Mouse (Mus musculus) embryonic facial prominence, embryonic 12.5 days (tissue): Measurements from ENCODE around the gene Ptov1. TPM values are rescaled to one million over a fixed set of nuclear protein-coding genes. Genes with fewer than 3 reads are reported as not detected.

Experiments used
- ATAC-seq: fragments of 200-750 bp; cut with Nextera tagmentation; 2 replicates; pipeline ENCODE4 v1.8.0; 2017; ENCODE audit not compliant: insufficient number of reproducible peaks, insufficient read depth, low FRiP score, low TSS enrichment
- H3K27ac ChIP-seq: fragments of 300-500 bp; sonication (generic); 2 replicates; pipeline ENCODE4 v1.5.1; 2016; ENCODE audit warnings: mild to moderate bottlenecking
- H3K27me3 ChIP-seq: fragments of 300-500 bp; sonication (generic); 2 replicates; pipeline ENCODE4 v1.6.1; 2016; ENCODE audit warnings: mild to moderate bottlenecking, moderate library complexity
- H3K36me3 ChIP-seq: fragments of 300-500 bp; sonication (generic); 2 replicates; pipeline ENCODE4 v1.6.1; 2016; ENCODE audit warnings: mild to moderate bottlenecking
- H3K4me1 ChIP-seq: fragments of 300-500 bp; sonication (generic); 2 replicates; pipeline ENCODE4 v1.6.1; 2016
- H3K4me2 ChIP-seq: fragments of 300-500 bp; sonication (generic); replicated peaks from 2 replicates; pipeline ENCODE4 v1.6.1; 2016; ENCODE audit warnings: mild to moderate bottlenecking, moderate library complexity
- H3K4me3 ChIP-seq: fragments of 300-500 bp; sonication (generic); 2 replicates; pipeline ENCODE4 v1.5.1; 2016; ENCODE audit warnings: mild to moderate bottlenecking
- H3K9ac ChIP-seq: fragments of 300-500 bp; sonication (generic); 2 replicates; pipeline ENCODE4 v1.6.1; 2016; ENCODE audit warnings: mild to moderate bottlenecking, moderate library complexity
- H3K9me3 ChIP-seq: fragments of 300-500 bp; sonication (generic); 2 replicates; pipeline ENCODE4 v1.6.1; 2016; ENCODE audit warnings: mild to moderate bottlenecking, moderate library complexity
- WGBS: fragments of 180-500 bp; shearing (Covaris S2); methylation state at CpG from one replicate; pipeline ENCODE4 v1.1.7; 2016; 5-methylcytosine and 5-hydroxymethylcytosine counted together
- polyA plus RNA-seq: library from polyadenylated mRNA; unstranded; fragments of >200 nt; fragmentation: Nextera tagmentation; extraction: Ambion mirVana; gene quantifications from 2 replicates; pipeline ENCODE4 v1.2.1, GENCODE M21; 2016

Gene Ptov1
- polyA plus RNA-seq, 1 experiment from 2014 or later, result 696 TPM

DNA sequence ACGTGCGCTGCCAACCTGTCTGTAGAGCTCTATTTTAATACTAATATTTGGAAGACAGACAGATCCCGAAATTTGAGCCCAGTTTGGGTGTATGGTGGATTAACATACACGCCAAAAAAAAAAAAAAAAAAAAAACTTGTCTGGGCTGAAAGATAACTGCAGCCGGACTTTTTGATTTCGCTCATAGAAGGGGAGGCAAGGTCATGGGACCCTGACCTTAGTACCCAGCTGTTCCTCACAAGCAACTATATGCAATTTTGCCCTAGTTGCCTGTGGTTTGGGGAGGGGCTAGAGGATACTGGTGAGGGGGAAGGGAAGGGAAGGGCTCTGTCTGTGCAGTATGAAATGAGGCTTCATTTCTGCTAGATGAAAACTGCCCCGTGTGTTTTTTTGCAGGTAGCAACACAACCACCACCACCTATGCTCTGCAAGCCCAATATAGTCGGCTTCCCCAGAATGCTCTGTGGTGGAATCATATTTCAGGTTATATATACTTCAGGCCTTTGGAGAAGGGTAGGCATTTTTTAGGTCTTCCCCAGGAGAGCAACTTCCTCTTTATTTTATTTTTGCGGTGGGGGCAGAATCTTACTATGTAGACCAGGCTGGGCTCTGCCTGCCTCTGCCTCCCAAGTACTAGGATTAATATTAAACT is 13.2 kb downstream of the Ptov1 start:
- no peak overlapping the region for H3K9ac ChIP-seq
- peak overlapping the region; percentile 80 for H3K4me2 ChIP-seq
- peaks cover 40% of the 10 kb centered on the region for H3K4me1 ChIP-seq
- peaks cover 12% of the 10 kb centered on the region; the same call in 1 of the 2 replicates for H3K36me3 ChIP-seq
- no peak for ATAC-seq
- H3K9me3 ChIP-seq, result no peaks in the 10 kb centered on the region
- H3K4me3 ChIP-seq, result peak overlapping the region; percentile 75
- WGBS, result 61% methylated on average over 9 of the region's 9 CpGs
- H3K27me3 ChIP-seq, result no peaks in the 10 kb centered on the region
- H3K27ac ChIP-seq, result peak overlapping the region; percentile 92

DNA sequence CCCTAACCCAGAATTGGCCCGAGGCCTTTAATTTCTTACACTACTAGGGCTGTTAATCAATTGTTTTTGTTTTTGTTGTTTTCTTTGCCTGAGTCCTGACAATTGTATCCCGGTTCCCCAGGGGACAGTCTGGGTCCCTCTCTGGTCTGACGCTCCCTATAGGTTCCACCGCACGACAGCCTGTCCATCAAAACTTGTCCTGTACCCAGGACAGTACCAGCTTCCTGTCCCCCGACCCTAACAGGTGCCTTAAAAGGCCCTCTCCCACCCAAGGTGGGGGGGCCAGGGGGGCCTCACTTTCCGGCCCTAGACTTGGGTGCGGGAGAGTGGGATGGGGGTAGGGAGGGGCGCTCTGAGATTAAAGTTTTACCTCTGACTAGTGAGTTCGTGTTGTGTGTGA is 14.6 kb downstream of the Ptov1 start:
- Histone ChIP-seq H3K9ac (peak overlapping the region; percentile 54), H3K4me3 (peak overlapping the region; percentile 44), H3K4me1 (peaks cover 42% of the 10 kb centered on the region), H3K36me3 (peaks cover 13% of the 10 kb centered on the region; the same call in 1 of the 2 replicates), H3K4me2 (peak overlapping the region; percentile 74), H3K9me3 (no peaks in the 10 kb centered on the region), H3K27me3 (no peaks in the 10 kb centered on the region), H3K27ac (peak overlapping the region; percentile 89)
- WGBS, result 43% methylated on average over 10 of the region's 10 CpGs
- ATAC-seq, result no peak

DNA sequence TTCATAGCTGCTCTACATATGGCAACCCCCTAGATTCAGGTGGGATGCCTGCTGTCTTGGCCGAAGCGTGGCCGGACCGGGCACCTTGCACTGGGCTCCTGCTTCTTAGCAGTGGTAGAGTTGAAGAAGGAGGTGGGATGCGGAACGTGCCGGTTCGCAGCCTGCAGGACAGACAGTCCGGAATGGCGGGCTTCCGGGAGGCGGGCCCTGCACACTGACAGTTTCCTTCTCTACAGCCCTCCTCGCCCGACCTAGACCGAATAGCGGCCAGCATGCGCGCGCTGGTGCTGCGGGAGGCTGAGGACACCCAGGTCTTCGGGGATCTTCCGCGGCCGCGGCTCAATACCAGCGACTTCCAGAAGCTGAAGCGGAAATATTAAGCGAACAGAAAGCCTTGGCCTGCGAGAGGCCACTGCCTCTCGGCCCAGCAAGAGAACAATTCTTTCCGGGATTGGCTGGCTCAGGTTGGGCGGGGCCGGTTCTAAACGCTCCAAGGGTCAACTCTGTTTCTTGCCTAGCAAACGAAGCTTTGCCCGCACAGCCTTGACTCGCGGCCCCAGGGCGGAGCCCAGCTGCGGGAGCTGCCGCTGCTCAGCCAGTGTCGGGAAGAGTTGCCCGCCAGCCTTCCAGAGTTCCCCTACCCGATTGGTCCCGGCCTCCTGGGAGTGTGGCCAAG is 15.1 kb downstream of the Ptov1 start:
- 0 out of 2 replicates have a peak, but pooled peaks have one; percentile 11 for ATAC-seq
- H3K36me3 ChIP-seq, result peaks cover 13% of the 10 kb centered on the region; the same call in 1 of the 2 replicates
- peak overlapping the region; percentile 54 for H3K9ac ChIP-seq
- H3K4me1 ChIP-seq, result peaks cover 42% of the 10 kb centered on the region
- WGBS, result 2% methylated on average over 45 of the region's 45 CpGs
- peak overlapping the region; percentile 89 for H3K27ac ChIP-seq
- no peaks in the 10 kb centered on the region for H3K9me3 ChIP-seq
- H3K4me2 ChIP-seq, result peak overlapping the region; percentile 74
- peak overlapping the region; percentile 44 for H3K4me3 ChIP-seq
- H3K27me3 ChIP-seq, result no peaks in the 10 kb centered on the region

- Histone ChIP-seq H3K27me3 (no peaks in the 10 kb centered on the region), H3K4me1 (peaks cover 42% of the 10 kb centered on the region), H3K4me3 (peak overlapping the region; percentile 44), H3K9ac (peak overlapping the region; percentile 54), H3K36me3 (peaks cover 13% of the 10 kb centered on the region; the same call in 1 of the 2 replicates), H3K27ac (peak overlapping the region; percentile 89), H3K4me2 (peak overlapping the region; percentile 74), H3K9me3 (no peaks in the 10 kb centered on the region)
- 37% methylated on average over 26 of the region's 26 CpGs for WGBS
- no peak for ATAC-seq
These were observed 15.8 kb downstream of the Ptov1 start for GRCm38 (mm10) chr7:44853596-44854355.

DNA sequence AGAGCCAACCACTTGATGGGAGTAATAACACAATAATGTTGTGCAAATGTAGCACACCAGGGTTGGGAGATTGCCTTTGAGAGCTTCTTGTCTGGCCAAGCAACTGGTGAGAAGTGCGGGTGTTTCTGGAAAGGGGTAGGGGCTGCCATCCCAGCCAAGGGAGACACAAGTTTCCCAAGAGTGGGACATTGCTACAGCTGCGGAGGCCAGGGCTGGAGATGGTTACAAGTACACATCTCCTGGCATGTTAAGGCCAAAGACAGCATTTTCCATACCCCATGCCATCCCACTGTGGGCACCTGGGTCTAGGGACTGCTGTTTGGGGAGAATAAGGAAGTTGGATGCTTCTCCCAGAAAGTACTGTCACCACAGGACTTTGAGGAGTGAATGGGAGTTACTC is 16.5 kb downstream of the Ptov1 start:
- Histone ChIP-seq H3K27me3 (no peaks in the 10 kb centered on the region), H3K4me2 (no peak overlapping the region), H3K27ac (no peak overlapping the region), H3K9ac (no peak overlapping the region), H3K36me3 (peaks cover 13% of the 10 kb centered on the region; the same call in 1 of the 2 replicates), H3K9me3 (no peaks in the 10 kb centered on the region), H3K4me3 (no peak overlapping the region), H3K4me1 (peaks cover 37% of the 10 kb centered on the region)
- ATAC-seq, result no peak
- 93% methylated on average over 2 of the region's 2 CpGs for WGBS

GRCm38 (mm10) chr7:44852259-44853027 is 17.1 kb downstream of the Ptov1 start:
- peaks cover 38% of the 10 kb centered on the region for H3K4me1 ChIP-seq

DNA sequence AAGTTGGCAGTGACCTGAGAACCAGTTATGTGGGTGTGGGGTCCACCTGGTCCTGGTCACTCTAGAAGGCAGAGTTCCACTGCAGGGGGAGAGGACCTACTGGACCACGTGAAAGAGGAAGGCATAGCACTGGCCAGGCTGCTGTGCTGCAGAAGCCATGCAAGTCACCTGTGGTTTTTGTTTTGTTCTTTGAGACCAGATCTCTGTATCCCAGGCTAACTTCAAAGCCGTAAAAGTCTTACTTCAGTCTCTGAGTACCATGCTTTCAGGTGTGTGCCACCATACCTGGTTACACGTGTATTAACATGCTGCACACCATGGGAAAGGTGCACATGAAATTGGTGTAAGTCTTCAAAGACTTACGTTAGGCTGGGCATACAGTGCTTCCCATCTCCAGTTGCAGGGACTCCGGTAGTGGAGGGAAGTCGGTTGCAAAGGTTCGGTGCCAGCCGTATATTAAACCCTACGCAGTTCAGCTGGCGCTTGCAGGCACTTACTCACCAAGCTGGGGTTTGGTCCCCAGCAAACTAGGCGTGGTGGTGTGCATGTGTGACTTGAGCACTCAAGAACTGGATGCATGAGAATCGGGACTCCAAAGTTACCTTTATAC is 17.9 kb downstream of the Ptov1 start:
- Histone ChIP-seq H3K4me3 (peak overlapping the region; percentile 77; the same call in 1 of the 2 replicates), H3K27me3 (no peaks in the 10 kb centered on the region), H3K9me3 (no peaks in the 10 kb centered on the region), H3K4me2 (no peak overlapping the region), H3K27ac (no peak overlapping the region), H3K9ac (peak overlapping the region; percentile 81; the same call in 1 of the 2 replicates), H3K4me1 (peaks cover 39% of the 10 kb centered on the region), H3K36me3 (peaks cover 16% of the 10 kb centered on the region)
- no peak for ATAC-seq
- WGBS, result 92% methylated on average over 12 of the region's 12 CpGs

More at GRCm38 (mm10) chr7:44852259-44853027, 17.1 kb downstream of the Ptov1 start:
- WGBS, result 93% methylated on average over 36 of the region's 36 CpGs
- Histone ChIP-seq H3K9ac (no peak overlapping the region), H3K27me3 (no peaks in the 10 kb centered on the region), H3K4me3 (0 out of 2 replicates have a peak overlapping the region, but pooled peaks have one; percentile 5), H3K36me3 (peaks cover 13% of the 10 kb centered on the region; the same call in 1 of the 2 replicates), H3K27ac (0 out of 2 replicates have a peak overlapping the region, but pooled peaks have one; percentile 25), H3K9me3 (no peaks in the 10 kb centered on the region), H3K4me2 (no peak overlapping the region)
- ATAC-seq, result no peak

- H3K36me3 ChIP-seq, result peaks cover 23% of the 10 kb centered on the region
- no peak for ATAC-seq
- no peaks in the 10 kb centered on the region for H3K27me3 ChIP-seq
- peak overlapping the region; percentile 96 for H3K27ac ChIP-seq
- H3K9me3 ChIP-seq, result no peaks in the 10 kb centered on the region
- H3K9ac ChIP-seq, result peak overlapping the region; percentile 81
- peak overlapping the region; percentile 77 for H3K4me3 ChIP-seq
- WGBS, result 78% methylated on average over 8 of the region's 8 CpGs
- peaks cover 34% of the 10 kb centered on the region for H3K4me1 ChIP-seq
- H3K4me2 ChIP-seq, result peak overlapping the region; percentile 85
These were observed 18.6 kb downstream of the Ptov1 start for GRCm38 (mm10) chr7:44850789-44851624.

GRCm38 (mm10) chr7:44850146-44850545 is 19.4 kb downstream of the Ptov1 start:
- Histone ChIP-seq H3K4me1 (peaks cover 32% of the 10 kb centered on the region), H3K36me3 (peaks cover 31% of the 10 kb centered on the region), H3K9ac (peak overlapping the region; percentile 81), H3K27me3 (no peaks in the 10 kb centered on the region), H3K4me2 (peak overlapping the region; percentile 85), H3K27ac (peak overlapping the region; percentile 96), H3K9me3 (no peaks in the 10 kb centered on the region), H3K4me3 (peak overlapping the region; percentile 77)
- ATAC-seq, result peak; percentile 22
- WGBS, result under 1% methylated on average over 33 of the region's 33 CpGs
